Mouse (Mus musculus) heart, embryonic 14.5 days (tissue): ENCODE measurements around the gene Sfxn5. TPM values are rescaled to one million over a fixed set of nuclear protein-coding genes. Genes with fewer than 3 reads are reported as not detected.

ENCODE experiments used
- ATAC-seq: fragments of 200-750 bp; cut with Nextera tagmentation; 2 replicates; pipeline ENCODE4 v1.8.0; 2017; ENCODE audit warnings: low read depth, moderate TSS enrichment; ENCODE audit not compliant: insufficient number of reproducible peaks, insufficient read depth, low FRiP score
- H3K27ac ChIP-seq, 2 experiments: fragments of 200-500 bp in 1 of 2; fragments of 300-500 bp in 1 of 2; sonication (generic) in 1 of 2; replicated peaks in 1 of 2; 2 replicates each; pipeline ENCODE4 v1.5.1; 2012 to 2014; ENCODE audit warnings: low read depth in 2 of 2, low read length in 2 of 2, control low read depth in 1 of 2, mild to moderate bottlenecking in 1 of 2, mixed read lengths in 1 of 2; ENCODE audit not compliant: control insufficient read depth in 1 of 2, insufficient read depth in 1 of 2
- H3K27me3 ChIP-seq: fragments of 300-500 bp; sonication (generic); 2 replicates; pipeline ENCODE4 v1.6.1; 2014; ENCODE audit warnings: mild to moderate bottlenecking, low read length, control low read depth; ENCODE audit not compliant: control insufficient read depth, insufficient read depth
- H3K36me3 ChIP-seq: fragments of 300-500 bp; sonication (generic); 2 replicates; pipeline ENCODE4 v1.6.1; 2014; ENCODE audit warnings: mild to moderate bottlenecking, control low read depth, low read length, mixed read lengths; ENCODE audit not compliant: control insufficient read depth, insufficient read depth
- H3K4me1 ChIP-seq, 2 experiments: fragments of 200-500 bp in 1 of 2; fragments of 300-500 bp in 1 of 2; sonication (generic) in 1 of 2; 2 replicates each; pipeline ENCODE4 v1.6.1; 2012 to 2014; ENCODE audit warnings: low read length in 2 of 2, control low read depth in 1 of 2, mixed read lengths in 1 of 2; ENCODE audit not compliant: control insufficient read depth in 2 of 2, insufficient read depth in 2 of 2
- H3K4me2 ChIP-seq: fragments of 300-500 bp; sonication (generic); 2 replicates; pipeline ENCODE4 v1.6.1; 2014; ENCODE audit warnings: mild to moderate bottlenecking, low read length
- H3K4me3 ChIP-seq, 2 experiments: fragments of 200-500 bp in 1 of 2; fragments of 300-500 bp in 1 of 2; sonication (generic) in 1 of 2; 2 replicates each; pipeline ENCODE4 v1.5.1; 2012 to 2014; ENCODE audit warnings: low read length in 2 of 2, mild to moderate bottlenecking in 2 of 2, control low read depth in 1 of 2, low read depth in 1 of 2, moderate library complexity in 1 of 2; ENCODE audit not compliant: control insufficient read depth in 1 of 2, insufficient read depth in 1 of 2
- H3K9ac ChIP-seq: fragments of 300-500 bp; sonication (generic); 2 replicates; pipeline ENCODE4 v1.6.1; 2014; ENCODE audit warnings: mild to moderate bottlenecking, low read length
- H3K9me3 ChIP-seq: fragments of 300-500 bp; sonication (generic); 2 replicates; pipeline ENCODE4 v1.6.1; 2016; ENCODE audit warnings: low read length, control low read depth; ENCODE audit not compliant: control insufficient read depth
- WGBS: fragments of 180-500 bp; shearing (Covaris S2); extraction: QIAGEN DNeasy Blood & Tissue Kit; methylation state at CpG from one replicate; pipeline ENCODE4 v1.1.7; 2014; 5-methylcytosine and 5-hydroxymethylcytosine counted together
- polyA plus RNA-seq: library from polyadenylated mRNA; unstranded; fragments of >200 nt; fragmentation: Nextera tagmentation; extraction: Ambion mirVana; gene quantifications from 2 replicates; pipeline ENCODE4 v1.2.1, GENCODE M21; 2014

The Sfxn5 gene
- 2.7 and 3.1 TPM in 2 replicates for polyA plus RNA-seq

DNA sequence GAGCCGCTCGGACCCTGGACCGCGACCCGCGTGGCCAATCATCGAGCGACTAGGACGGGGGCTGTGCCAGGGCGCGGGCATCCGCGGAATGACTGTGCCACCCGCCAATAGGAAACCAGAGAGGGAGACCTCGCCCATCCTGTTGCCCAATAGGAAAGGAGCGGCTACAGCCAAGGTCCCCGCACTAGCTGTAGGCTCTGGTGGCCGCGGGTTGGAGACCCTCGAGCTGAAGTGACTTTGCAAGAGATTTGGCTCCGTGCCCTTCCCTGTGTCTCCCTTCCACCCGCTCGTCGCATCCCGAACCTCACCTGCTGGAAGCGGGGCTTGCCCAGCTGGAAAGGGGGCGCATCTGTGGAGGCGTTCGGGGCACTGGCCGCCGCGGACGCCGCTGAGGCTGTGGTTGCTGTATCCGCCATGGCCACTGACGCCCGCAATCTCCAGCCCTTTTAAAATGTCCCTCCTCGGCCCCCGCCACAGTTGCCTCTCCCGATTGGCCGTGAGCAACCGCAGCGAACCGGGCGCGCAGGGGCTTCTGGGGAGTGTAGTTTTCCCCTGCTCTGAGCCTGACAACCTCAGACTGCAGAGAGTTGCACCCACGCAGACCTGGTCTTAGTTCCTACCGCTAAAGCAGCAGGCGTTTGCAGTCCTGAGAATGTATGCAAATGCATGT, at the start of gene Sfxn5:
Gene Sfxn5, minus strand, starts transcription at position 423 of the 670 bp plus-strand sequence.
- Histone ChIP-seq H3K9me3 (no peaks in the 10 kb centered on the region), H3K4me2 (peak within 1 kb of the TSS; percentile 94), H3K4me1 (peaks cover 8 to 13% of the 10 kb centered on the region in 2 experiments), H3K27ac (peak within 1 kb of the TSS; percentile 83 to 97), H3K27me3 (no peaks in the 10 kb centered on the region), H3K36me3 (peaks cover 31% of the 10 kb centered on the region), H3K9ac (peak within 1 kb of the TSS; percentile 73), H3K4me3 (peak within 1 kb of the TSS; percentile 56 to 98)
- WGBS = under 1% methylated on average over 49 of the region's 49 CpGs
- ATAC-seq = peak; percentile 96

DNA sequence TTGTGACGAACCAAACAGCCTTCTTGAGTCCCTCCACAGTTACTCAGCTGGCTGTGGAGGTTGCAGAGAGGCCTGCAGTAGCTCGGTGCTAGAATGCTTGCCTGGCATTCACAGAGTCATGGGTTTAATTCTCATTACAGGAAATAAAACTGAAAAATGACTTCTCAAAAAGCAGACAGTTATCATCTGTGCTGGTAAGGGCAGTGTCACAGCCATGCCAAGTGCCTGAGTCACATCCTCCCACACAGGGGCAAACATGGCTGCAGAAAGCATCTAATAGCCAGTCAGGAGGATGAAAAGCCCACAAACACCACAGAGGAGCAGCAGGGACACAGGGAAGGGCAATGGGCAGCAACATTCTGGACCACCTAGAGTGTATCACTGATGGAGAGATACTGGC, 49.6 kb upstream of the Sfxn5 start:
- Histone ChIP-seq H3K27me3 (peaks cover 6% of the 10 kb centered on the region), H3K36me3 (no peaks in the 10 kb centered on the region), H3K27ac (no peak overlapping the region), H3K4me3 (no peak overlapping the region), H3K9ac (no peak overlapping the region), H3K4me2 (no peak overlapping the region), H3K4me1 (peaks cover 4 to 18% of the 10 kb centered on the region in 2 experiments), H3K9me3 (no peaks in the 10 kb centered on the region)
- ATAC-seq = no peak
- 86% methylated on average over 2 of the region's 2 CpGs for WGBS

DNA sequence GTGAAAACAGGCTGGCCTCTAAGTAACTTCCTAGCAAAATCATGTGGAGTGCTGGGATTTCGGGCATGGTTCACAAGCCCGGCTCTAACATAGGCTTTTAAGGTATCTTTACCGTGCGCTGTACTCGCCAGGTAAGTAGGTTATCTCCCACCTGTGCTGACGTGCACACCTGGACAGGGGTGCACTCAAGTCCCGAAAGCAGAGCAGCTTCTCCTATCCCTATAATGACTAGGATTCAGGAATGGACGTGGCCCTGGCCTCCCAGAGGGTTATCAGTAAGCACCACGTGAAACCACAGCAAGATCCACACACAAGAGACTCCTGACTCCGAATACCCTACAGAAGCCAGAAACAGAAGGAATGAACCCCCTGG, 48.4 kb upstream of the Sfxn5 start:
- 74% methylated on average over 10 of the region's 10 CpGs for WGBS
- no peak overlapping the region for H3K4me2 ChIP-seq
- no peaks in the 10 kb centered on the region for H3K36me3 ChIP-seq
- peaks cover 6% of the 10 kb centered on the region for H3K27me3 ChIP-seq
- H3K27ac ChIP-seq = no peak overlapping the region
- H3K9ac ChIP-seq = no peak overlapping the region
- H3K9me3 ChIP-seq = no peaks in the 10 kb centered on the region
- no peak overlapping the region for H3K4me3 ChIP-seq
- H3K4me1 ChIP-seq = peaks cover 10 to 18% of the 10 kb centered on the region in 2 experiments
- ATAC-seq = no peak

DNA sequence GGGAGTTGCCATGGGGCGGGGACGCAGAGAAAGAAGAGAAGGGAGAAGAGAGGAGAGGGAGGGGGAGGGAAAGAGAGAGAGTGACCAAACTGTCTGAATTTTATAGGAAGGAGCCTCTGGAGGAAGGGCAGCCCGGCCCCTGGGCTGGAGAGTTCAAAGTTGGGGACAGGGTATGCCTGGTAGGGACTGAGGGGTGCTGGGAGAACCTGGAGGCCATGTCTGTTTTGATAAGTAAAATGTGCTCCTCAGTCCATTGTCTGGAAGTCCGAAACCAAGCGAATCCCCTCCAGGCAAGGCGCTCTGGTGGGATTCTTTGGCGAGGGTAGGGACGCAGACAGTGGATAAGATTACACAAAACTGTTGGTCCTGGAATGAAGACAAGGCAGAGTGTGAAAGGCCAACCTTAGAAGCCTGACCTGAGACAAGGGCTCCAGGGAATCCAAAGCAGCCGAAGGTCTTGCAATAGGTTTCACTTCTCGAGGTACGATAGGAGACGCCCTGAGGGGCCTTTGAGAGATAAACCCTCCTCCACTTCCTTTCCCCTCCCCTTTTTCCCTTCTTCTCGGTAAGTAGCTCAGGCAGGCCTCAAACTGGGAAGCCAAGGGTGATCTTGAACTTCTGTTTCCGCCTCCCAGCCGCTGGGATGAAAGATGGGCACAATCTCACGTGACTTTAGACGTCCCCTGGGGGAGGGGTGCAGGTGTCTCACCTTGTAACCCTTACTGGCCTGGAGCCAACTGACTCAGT, 47.9 kb upstream of the Sfxn5 start:
- H3K27ac ChIP-seq = no peak overlapping the region
- peak overlapping the region; percentile 52 for H3K4me2 ChIP-seq
- no peak for ATAC-seq
- 27% methylated on average over 17 of the region's 17 CpGs for WGBS
- H3K9me3 ChIP-seq = no peaks in the 10 kb centered on the region
- peaks cover 10 to 18% of the 10 kb centered on the region in 2 experiments for H3K4me1 ChIP-seq
- H3K9ac ChIP-seq = peak overlapping the region; percentile 45; the same call in 1 of the 2 replicates
- H3K4me3 ChIP-seq = peak overlapping the region in 1 of 2 experiments; percentile 4; a peak in 1 of 4 replicates
- H3K27me3 ChIP-seq = peaks cover 2% of the 10 kb centered on the region
- H3K36me3 ChIP-seq = no peaks in the 10 kb centered on the region

DNA sequence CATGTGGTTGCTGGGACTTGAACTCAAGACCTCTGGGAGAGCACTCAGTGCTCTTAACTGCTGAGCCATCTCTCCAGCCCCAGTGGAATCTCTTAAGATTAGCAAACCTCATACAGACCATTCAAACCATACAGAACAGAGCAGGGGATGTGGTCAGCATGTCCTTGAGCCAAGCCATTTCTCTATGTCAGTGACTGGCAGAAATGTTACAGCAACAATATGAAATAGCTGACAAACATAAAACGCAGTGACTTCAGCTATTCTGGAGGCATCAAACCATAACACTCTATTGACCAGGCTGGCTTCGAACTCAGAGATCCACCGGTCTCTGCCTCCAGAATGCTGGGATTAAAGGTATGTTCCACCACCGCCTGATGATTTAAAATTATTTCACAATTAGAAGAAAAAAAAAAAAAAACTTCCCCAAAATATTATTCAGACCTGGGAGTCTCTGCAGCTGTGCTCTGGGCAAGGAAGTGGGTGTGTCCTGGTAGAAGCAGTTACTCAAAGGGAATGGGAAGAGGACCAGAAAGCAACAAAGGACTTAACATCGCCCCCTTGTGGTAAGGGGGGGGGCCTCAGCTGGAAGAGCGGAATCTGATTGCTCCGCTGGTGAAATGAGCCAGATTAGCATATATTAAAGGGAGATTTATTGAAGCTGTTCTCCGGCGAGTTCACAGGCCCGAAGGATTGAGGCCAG, 47.1 kb upstream of the Sfxn5 start:
- Histone ChIP-seq H3K4me1 (peaks cover 10 to 18% of the 10 kb centered on the region in 2 experiments), H3K4me2 (peak overlapping the region; percentile 52), H3K9ac (no peak overlapping the region; the same call in 1 of the 2 replicates), H3K27ac (no peak overlapping the region), H3K27me3 (no peaks in the 10 kb centered on the region), H3K9me3 (no peaks in the 10 kb centered on the region), H3K36me3 (no peaks in the 10 kb centered on the region), H3K4me3 (no peak overlapping the region; a peak in 1 of 4 replicates)
- WGBS = 26% methylated on average over 10 of the region's 10 CpGs
- ATAC-seq = peak; percentile 74; the same call in 1 of the 2 replicates

DNA sequence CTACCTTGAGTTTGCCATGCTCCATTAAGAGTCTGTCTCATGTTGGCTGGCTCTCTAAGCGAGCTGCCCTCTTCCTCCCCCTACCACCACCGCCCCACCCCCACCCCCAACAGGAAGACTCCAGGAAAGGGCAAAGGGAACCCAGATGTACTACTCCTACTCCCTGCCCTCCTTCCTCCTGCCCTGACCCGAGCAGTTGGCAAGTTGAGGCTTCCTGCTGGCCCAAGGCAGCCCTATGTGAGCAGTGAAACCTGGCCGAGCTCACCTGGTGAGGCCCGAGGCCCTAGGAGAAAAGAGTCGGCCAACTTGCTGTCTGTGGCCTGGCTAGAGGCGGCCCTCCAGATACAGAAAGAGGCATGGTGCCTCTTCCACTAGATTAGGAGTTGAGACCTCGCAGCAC, 45.4 kb upstream of the Sfxn5 start:
- no peak overlapping the region for H3K9ac ChIP-seq
- ATAC-seq = no peak
- no peak overlapping the region for H3K4me2 ChIP-seq
- no peaks in the 10 kb centered on the region for H3K9me3 ChIP-seq
- H3K4me3 ChIP-seq = no peak overlapping the region
- 55% methylated on average over 8 of the region's 8 CpGs for WGBS
- no peaks in the 10 kb centered on the region for H3K36me3 ChIP-seq
- H3K27ac ChIP-seq = no peak overlapping the region
- peaks cover 10 to 18% of the 10 kb centered on the region in 2 experiments for H3K4me1 ChIP-seq
- no peaks in the 10 kb centered on the region for H3K27me3 ChIP-seq

DNA sequence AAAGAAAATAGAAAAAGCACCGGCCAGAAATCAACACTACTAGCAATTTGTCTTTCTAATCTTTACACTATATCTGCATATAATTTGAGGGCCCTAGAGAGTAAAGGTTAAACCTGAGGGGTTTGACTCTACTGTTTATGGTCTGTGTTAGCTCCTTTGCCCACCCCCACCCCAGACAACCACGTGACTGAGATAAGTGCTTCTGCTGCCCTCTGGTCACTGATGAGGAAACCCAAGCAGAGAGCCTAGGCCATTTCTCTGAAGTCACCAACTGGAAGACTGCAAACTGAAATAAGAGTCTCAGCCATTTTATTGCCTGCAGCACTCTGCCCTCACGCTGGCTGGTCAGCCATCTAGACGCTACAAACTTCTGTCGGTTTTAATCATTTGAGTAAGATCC, 44.7 kb upstream of the Sfxn5 start:
- ATAC-seq = no peak
- H3K4me3 ChIP-seq = no peak overlapping the region
- no peak overlapping the region for H3K4me2 ChIP-seq
- H3K9ac ChIP-seq = no peak overlapping the region
- no peak overlapping the region for H3K27ac ChIP-seq
- H3K4me1 ChIP-seq = peaks cover 10 to 18% of the 10 kb centered on the region in 2 experiments
- no peaks in the 10 kb centered on the region for H3K36me3 ChIP-seq
- no peaks in the 10 kb centered on the region for H3K9me3 ChIP-seq
- H3K27me3 ChIP-seq = no peaks in the 10 kb centered on the region
- WGBS = 51% methylated on average over 5 of the region's 5 CpGs
